Mouse (Mus musculus): ENCODE results near the gene Retreg2. TPM values are rescaled to one million over a fixed set of nuclear protein-coding genes. Genes with fewer than 3 reads are reported as not detected.

Gene Retreg2
- 43.8 and 47.8 TPM in 2 replicates for polyA plus RNA-seq (2015; fragmentation: Nextera tagmentation; extraction: Ambion mirVana)

DNA sequence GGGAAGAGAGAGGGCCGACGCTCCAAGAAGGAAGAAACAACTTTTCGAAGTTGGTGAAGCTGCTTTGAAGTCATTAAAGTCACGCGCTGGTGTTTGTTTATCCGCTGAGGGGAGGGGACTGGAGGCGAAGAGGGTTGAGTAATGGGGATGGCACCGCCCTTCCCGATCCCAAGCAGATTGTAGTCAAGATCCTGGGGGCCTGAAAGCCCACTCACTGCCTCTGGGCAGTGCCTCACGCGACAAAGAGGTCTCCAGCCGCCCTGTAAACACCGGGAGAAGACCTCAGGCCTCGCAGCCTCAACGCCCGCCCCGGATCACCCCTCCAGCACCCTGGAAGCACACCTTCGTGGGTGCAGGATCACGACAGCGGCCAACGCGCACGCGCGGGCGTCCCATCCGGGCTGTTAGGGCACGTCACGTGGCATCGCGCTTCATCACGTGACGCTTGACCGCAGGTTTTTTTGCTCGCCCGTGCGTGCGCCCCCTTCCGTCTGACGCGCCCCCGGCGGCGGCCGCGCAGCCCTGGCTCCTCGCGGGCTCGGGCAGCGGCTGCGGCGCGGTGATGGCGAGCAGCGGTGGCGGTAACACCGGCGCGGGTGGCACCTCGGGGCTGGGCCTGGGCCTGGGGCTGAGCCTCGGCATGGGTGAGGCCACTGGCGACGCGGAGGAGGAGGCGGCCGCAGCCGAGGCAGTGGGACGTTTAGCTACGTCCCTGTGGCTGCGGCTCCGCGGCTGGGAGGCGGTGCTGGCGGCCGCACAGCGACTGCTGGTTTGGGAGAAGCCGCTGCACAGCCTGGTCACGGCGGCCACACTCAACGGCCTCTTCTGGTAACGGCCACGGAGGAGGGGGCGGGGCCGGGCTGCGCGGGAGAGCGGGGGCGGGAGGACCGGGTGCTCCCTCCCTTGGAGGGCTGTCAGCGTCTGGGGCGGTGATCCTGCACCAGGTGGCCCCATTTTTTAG lies at the start of gene Retreg2, which contains the start of gene Cnppd1:
Retreg2 (plus strand) TSS at position 478 of the 961 bp plus-strand sequence.
Cnppd1 (minus strand) TSS at position 411 of the 961 bp plus-strand sequence.
- Histone ChIP-seq H3K9ac (peak within 1 kb of the TSS; percentile 80), H3K4me3 (replicated peaks) (peak within 1 kb of the TSS; percentile 94), H3K4me2 (peak within 1 kb of the TSS; percentile 91), H3K4me1 (peaks cover 21% of the 10 kb centered on the region), H3K27ac (peak within 1 kb of the TSS; percentile 97), H3K27me3 (replicated peaks) (no peaks in the 10 kb centered on the region), H3K9me3 (no peaks in the 10 kb centered on the region), H3K36me3 (peaks cover 45% of the 10 kb centered on the region)
- peak; percentile 88 for ATAC-seq (ENCODE audit: insufficient read depth, low FRiP score, low read depth)
- under 1% methylated on average over 91 of the region's 91 CpGs for WGBS

DNA sequence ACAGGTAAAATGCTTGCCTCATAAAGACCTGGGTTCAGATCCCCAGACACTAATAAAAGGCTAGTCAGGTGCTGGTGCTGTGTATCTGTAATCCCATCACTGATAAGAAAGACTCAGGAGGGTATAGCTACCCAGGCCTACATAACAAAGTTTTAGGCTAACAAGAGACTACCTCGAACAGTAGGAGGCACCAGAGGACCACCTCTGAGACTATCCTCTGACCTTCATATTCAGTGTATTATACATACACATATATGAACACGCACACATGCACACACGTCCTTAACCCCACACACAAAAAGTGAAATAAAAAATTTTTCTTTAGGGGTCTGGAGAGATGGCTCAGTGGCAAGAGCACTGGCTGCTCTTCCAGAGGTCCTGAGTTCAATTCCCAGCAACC lies 20.4 kb upstream of the Retreg2 start:
- Histone ChIP-seq H3K4me2 (no peak overlapping the region), H3K4me1 (peaks cover 11% of the 10 kb centered on the region), H3K36me3 (no peaks in the 10 kb centered on the region), H3K9ac (no peak overlapping the region), H3K4me3 (replicated peaks) (no peak overlapping the region), H3K27ac (no peak overlapping the region), H3K9me3 (no peaks in the 10 kb centered on the region), H3K27me3 (replicated peaks) (no peaks in the 10 kb centered on the region)
- WGBS: 82% methylated on average over 3 of the region's 3 CpGs
- ATAC-seq (ENCODE audit: insufficient read depth, low FRiP score, low read depth): no peak

DNA sequence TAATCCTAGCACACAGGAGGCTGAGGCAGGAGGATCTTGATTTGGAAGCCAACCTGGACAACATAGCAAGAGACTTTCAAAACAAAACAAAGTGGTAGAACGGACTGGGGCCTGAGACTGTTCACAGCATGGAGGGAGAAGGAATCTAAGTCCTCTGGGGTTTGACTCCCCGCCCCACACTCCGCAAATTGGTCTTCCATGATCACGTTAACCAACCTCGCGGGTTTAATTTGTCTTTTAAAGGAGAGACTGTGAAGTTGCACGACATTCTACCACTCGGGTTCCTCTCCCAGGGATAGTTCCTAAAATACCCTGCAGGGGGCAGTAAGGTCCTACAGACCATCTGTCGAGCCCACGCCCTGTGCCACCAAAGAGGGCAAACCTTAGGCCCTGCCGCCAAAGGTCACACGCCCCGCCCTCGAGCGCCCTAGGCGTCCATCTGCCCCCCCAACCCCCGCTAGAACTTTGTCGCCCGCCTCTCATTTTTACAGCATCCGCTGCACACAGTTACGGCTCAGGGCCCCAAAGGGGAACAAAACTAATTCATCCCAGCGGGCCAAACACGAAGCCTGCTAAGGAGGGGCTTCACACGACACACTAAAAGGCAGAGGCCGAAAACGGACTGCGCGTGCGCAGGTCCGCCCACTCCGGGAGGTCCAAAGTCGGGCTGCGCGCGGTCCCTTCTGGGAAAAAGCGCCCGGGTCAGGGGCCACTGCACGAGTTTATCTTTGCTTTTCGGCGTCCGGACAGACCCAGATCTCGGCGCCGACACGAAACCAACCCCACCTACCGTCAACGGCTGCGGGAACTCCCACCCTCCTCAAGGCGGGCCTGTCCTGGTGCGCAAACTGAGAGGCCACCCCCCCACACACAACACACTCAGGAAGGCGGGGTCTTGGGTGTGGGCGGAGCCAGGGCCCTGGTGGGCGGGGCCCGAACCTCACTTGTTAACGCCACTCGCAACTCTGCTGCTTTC lies 17.9 kb upstream of the Retreg2 start, which contains the start of gene Nhej1:
Nhej1 (minus strand) TSS at position 855 of the 976 bp plus-strand sequence.
- Histone ChIP-seq H3K27me3 (replicated peaks) (no peaks in the 10 kb centered on the region), H3K4me2 (peak within 1 kb of the TSS; percentile 66), H3K4me1 (peaks cover 11% of the 10 kb centered on the region), H3K4me3 (replicated peaks) (peak within 1 kb of the TSS; percentile 63), H3K9me3 (no peaks in the 10 kb centered on the region), H3K9ac (peak within 1 kb of the TSS; percentile 52; the same call in 1 of the 2 replicates), H3K36me3 (no peaks in the 10 kb centered on the region), H3K27ac (peak within 1 kb of the TSS; percentile 100)
- ATAC-seq (ENCODE audit: insufficient read depth, low FRiP score, low read depth): peak; percentile 97
- 2% methylated on average over 56 of the region's 56 CpGs for WGBS

DNA sequence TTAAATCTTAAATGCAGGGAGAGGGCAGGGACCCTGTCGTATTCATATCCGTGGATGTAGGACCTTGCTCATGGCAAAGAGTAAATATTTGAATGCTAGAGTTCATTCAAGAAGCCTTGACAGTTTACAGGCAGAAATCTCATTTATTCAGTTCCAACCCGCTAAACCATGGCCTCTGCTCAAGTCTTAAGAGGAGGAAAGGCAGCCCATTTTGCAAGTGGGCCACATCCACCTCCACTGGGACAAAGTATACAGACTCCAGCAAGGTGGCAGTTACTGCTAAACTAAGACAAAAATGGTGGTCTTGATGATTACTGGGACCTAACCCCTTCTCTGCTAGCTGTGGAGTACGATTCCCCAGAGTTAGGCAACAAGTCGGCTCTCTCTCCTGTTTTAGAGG lies 17.2 kb upstream of the Retreg2 start:
- Histone ChIP-seq H3K4me3 (replicated peaks) (peak overlapping the region; percentile 63), H3K9me3 (no peaks in the 10 kb centered on the region), H3K9ac (peak overlapping the region; percentile 52; the same call in 1 of the 2 replicates), H3K4me1 (peaks cover 11% of the 10 kb centered on the region), H3K4me2 (peak overlapping the region; percentile 66), H3K27ac (peak overlapping the region; percentile 100), H3K36me3 (no peaks in the 10 kb centered on the region), H3K27me3 (replicated peaks) (no peaks in the 10 kb centered on the region)
- WGBS: 30% methylated on average over 5 of the region's 5 CpGs
- ATAC-seq (ENCODE audit: insufficient read depth, low FRiP score, low read depth): peak; percentile 3; the same call in 1 of the 2 replicates

DNA sequence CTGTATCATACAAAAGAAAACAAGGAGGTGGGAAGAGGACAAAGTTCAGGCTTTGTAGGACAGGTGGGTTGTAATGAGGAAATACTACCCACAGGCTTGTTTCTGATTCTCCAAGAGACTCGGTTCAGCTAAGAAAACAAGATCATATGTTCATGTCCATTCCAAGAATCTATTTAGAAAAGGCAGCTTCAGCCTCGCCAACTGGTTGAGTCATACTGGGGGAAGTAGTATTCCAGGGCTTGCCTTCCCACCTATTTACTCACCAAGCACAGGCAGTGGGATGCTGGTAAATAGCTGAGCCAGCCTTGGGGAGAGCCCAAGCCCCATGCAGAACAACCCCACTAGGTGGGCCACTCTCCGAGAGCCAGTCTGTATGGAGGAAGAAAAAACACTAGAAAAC lies 13.9 kb upstream of the Retreg2 start:
- H3K4me1 ChIP-seq: peaks cover 14% of the 10 kb centered on the region
- ATAC-seq (ENCODE audit: insufficient read depth, low FRiP score, low read depth): no peak

DNA sequence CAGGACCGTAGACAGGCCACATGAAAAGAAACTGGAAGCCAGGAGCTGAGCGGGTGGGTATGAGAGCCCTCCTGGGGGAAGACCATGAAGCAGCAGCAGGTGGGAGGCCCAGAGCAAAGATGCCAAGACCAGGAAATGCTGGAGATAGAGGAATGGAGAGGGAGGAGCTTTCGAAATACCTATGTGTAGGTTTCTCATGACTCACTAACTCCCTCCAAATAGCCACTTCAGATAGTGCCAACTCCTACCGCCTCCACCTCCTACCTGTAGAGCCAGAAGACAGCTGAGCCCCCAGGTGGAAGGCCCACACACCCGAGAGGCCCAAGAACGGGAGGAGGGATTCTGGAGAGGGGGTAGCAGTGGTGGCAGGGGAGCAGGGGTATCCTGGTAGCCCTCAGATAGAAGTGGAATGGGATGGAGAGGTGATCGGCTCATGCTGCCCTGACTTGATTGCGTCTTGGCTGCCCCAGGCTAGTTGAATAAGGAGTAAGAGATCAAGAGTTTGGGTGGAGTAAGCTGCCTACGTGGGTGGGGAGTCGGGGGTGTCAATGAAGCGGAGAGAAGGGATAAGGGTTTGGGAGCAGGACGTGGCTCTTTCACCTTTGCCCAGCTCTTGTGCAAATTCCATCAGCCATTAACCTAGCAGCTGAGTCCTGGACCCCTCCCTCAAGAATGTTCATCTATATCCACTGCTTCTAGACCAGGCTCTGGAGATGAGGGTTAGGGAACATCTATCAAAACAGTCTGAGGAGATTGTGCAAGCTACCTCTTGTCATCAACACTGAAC lies 9.0 kb upstream of the Retreg2 start, which contains the start of gene Slc23a3:
Slc23a3 (minus strand) TSS at position 470 of the 787 bp plus-strand sequence.
- no peak within 1 kb of the TSS for H3K4me3 ChIP-seq (replicated peaks)
- no peak within 1 kb of the TSS for H3K9ac ChIP-seq
- H3K4me2 ChIP-seq: no peak within 1 kb of the TSS
- WGBS: 46% methylated on average over 12 of the region's 12 CpGs
- no peaks in the 10 kb centered on the region for H3K9me3 ChIP-seq
- peaks cover 3% of the 10 kb centered on the region; the same call in 1 of the 2 replicates for H3K4me1 ChIP-seq
- peaks cover 20% of the 10 kb centered on the region for H3K36me3 ChIP-seq
- H3K27me3 ChIP-seq (replicated peaks): no peaks in the 10 kb centered on the region
- no peak for ATAC-seq (ENCODE audit: insufficient read depth, low FRiP score, low read depth)
- no peak within 1 kb of the TSS for H3K27ac ChIP-seq

More for the DNA sequence above, 13.9 kb upstream of the Retreg2 start:
- Histone ChIP-seq H3K4me3 (replicated peaks) (no peak overlapping the region), H3K27me3 (replicated peaks) (no peaks in the 10 kb centered on the region), H3K36me3 (no peaks in the 10 kb centered on the region), H3K27ac (no peak overlapping the region), H3K9me3 (no peaks in the 10 kb centered on the region), H3K9ac (no peak overlapping the region), H3K4me2 (no peak overlapping the region)
- WGBS: 70% methylated on average over 3 of the region's 3 CpGs

DNA sequence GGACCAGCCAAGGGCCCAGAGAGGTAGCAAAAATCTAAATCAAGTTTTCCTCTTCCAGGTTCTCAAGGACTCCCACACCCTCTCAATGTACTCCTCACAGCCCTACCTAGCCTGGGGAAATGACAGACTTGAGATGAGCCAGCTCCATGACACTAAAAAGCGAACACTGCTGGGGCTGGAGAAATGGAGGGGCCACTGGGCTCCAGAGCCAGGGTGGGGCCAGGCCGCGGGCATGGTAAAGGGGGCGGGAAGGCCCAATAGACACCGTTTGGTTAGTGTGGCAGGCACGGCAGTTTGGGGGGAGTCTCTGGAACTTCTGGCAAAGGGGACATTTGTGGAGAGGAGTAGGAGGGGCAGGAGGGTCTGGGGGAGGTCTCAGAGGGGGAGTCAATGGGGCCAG lies 6.3 kb upstream of the Retreg2 start:
- 68% methylated on average over 6 of the region's 6 CpGs for WGBS
- ATAC-seq (ENCODE audit: insufficient read depth, low FRiP score, low read depth): no peak
- peaks cover 11% of the 10 kb centered on the region; the same call in 1 of the 2 replicates for H3K4me1 ChIP-seq
- H3K27me3 ChIP-seq (replicated peaks): no peaks in the 10 kb centered on the region
- H3K36me3 ChIP-seq: peaks cover 29% of the 10 kb centered on the region
- H3K4me3 ChIP-seq (replicated peaks): no peak overlapping the region
- no peaks in the 10 kb centered on the region for H3K9me3 ChIP-seq
- no peak overlapping the region for H3K4me2 ChIP-seq
- H3K27ac ChIP-seq: no peak overlapping the region
- no peak overlapping the region for H3K9ac ChIP-seq

DNA sequence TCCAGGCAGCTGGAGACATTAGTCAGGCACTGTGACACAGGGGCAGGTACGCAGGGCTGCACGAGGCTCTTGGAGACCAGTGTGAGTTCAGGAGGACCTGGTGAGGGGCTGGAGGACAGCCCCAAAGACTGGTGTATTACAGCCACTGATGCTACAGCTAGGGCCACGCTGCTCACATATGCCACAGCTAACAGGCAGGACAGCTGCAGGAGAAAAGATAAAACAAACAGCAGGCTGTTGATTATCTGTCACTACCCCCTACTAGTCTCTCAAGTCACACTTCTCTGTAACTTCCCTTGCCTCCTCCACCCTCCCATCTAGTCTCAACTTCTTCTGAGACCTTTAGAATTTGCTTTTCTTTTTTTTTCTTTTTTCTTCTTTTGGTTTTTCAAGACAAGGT lies 5.8 kb upstream of the Retreg2 start:
- Histone ChIP-seq H3K27me3 (replicated peaks) (no peaks in the 10 kb centered on the region), H3K4me2 (no peak overlapping the region), H3K9me3 (no peaks in the 10 kb centered on the region), H3K36me3 (peaks cover 29% of the 10 kb centered on the region), H3K4me1 (peaks cover 11% of the 10 kb centered on the region; the same call in 1 of the 2 replicates), H3K4me3 (replicated peaks) (no peak overlapping the region), H3K9ac (no peak overlapping the region), H3K27ac (no peak overlapping the region)
- WGBS: 42% methylated on average over 3 of the region's 3 CpGs
- ATAC-seq (ENCODE audit: insufficient read depth, low FRiP score, low read depth): peak; percentile 78

DNA sequence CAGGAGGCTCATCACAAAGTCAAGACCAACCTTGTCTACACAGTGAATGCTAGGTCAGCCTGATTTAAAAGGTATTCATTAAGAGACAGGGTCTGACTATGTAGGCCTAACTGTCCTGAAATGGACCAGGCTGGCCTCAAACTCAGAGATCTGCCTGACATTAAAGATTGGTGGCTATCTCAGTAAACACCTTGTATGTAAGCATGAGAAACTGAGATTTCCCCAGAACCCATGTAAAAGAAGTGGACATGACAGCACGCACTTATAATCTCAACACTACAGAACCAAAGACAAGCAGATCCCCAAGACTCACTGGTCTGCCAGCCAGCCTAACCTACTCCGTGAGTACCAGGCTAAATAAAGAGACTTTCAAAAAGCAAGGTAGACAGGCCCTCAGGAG lies 4.1 kb upstream of the Retreg2 start:
- H3K4me2 ChIP-seq: no peak overlapping the region
- no peak overlapping the region for H3K9ac ChIP-seq
- H3K4me1 ChIP-seq: peaks cover 14% of the 10 kb centered on the region; the same call in 1 of the 2 replicates
- H3K27ac ChIP-seq: no peak overlapping the region
- no peak for ATAC-seq (ENCODE audit: insufficient read depth, low FRiP score, low read depth)
- WGBS: 89% methylated on average over 2 of the region's 2 CpGs
- no peaks in the 10 kb centered on the region for H3K27me3 ChIP-seq (replicated peaks)
- H3K4me3 ChIP-seq (replicated peaks): no peak overlapping the region
- H3K36me3 ChIP-seq: peaks cover 29% of the 10 kb centered on the region
- no peaks in the 10 kb centered on the region for H3K9me3 ChIP-seq

DNA sequence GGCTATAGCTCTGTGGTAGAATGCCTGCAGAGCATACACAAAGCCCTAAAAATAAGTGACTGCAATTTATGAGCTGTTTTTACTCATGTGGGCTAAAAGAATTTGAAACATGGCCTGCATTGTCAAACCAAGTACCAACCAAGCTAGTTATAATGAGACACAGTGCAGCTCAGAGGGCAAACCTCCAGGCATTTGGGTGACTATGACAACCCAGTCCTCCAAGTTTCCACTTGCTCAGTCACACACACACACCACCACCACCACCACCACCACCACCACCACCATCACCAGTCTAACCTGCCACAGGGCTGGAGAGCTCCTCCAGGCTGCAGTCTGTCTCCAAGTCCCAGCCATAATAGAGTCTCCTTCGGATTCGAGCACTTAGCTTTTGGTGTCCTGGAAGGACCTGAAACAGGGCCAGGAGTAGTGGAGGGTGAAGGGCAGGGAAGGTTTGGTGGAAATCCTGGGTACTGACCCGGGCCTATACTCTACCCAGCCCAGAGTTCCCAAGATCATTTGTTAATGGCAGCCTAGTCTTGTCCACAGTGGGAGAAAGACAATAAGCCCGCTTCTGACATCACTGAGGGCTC lies 1.9 kb upstream of the Retreg2 start:
- H3K9ac ChIP-seq: 0 out of 2 replicates have a peak overlapping the region, but pooled peaks have one; percentile 80
- peaks cover 43% of the 10 kb centered on the region for H3K36me3 ChIP-seq
- peak overlapping the region; percentile 91 for H3K4me2 ChIP-seq
- peak overlapping the region; percentile 94 for H3K4me3 ChIP-seq (replicated peaks)
- WGBS: 51% methylated on average over 4 of the region's 4 CpGs
- peaks cover 21% of the 10 kb centered on the region for H3K4me1 ChIP-seq
- no peak for ATAC-seq (ENCODE audit: insufficient read depth, low FRiP score, low read depth)
- H3K27ac ChIP-seq: peak overlapping the region; percentile 97
- H3K9me3 ChIP-seq: no peaks in the 10 kb centered on the region
- no peaks in the 10 kb centered on the region for H3K27me3 ChIP-seq (replicated peaks)

Measured in stomach, embryonic 15.5 days (tissue).